Mouse (Mus musculus) intestine, embryonic 16.5 days (tissue): ENCODE measurements around the gene Olfr1170. TPM values are rescaled to one million over a fixed set of nuclear protein-coding genes. Genes with fewer than 3 reads are reported as not detected.

Source experiments
- ATAC-seq: fragments of 200-750 bp; cut with Nextera tagmentation; 2 replicates; pipeline ENCODE4 v1.8.0; 2017; ENCODE audit warnings: moderate TSS enrichment, moderate library complexity
- H3K27ac ChIP-seq: fragments of 300-500 bp; sonication (generic); 2 replicates; pipeline ENCODE4 v1.5.1; 2014; ENCODE audit warnings: mild to moderate bottlenecking, low read length
- H3K27me3 ChIP-seq: fragments of 300-500 bp; sonication (generic); replicated peaks from 2 replicates; pipeline ENCODE4 v1.6.1; 2014; ENCODE audit warnings: low read length, control low read depth, mixed read lengths; ENCODE audit not compliant: control insufficient read depth, insufficient read depth
- H3K36me3 ChIP-seq: fragments of 300-500 bp; sonication (generic); 2 replicates; pipeline ENCODE4 v1.6.1; 2014; ENCODE audit warnings: low read length, control low read depth; ENCODE audit not compliant: control insufficient read depth, insufficient read depth
- H3K4me1 ChIP-seq: fragments of 300-500 bp; sonication (generic); 2 replicates; pipeline ENCODE4 v1.6.1; 2014; ENCODE audit warnings: low read length, control low read depth, mixed read lengths; ENCODE audit not compliant: control insufficient read depth, insufficient read depth
- H3K4me2 ChIP-seq: fragments of 300-500 bp; sonication (generic); 2 replicates; pipeline ENCODE4 v1.6.1; 2014; ENCODE audit warnings: low read depth, low read length, control low read depth
- H3K4me3 ChIP-seq: fragments of 300-500 bp; sonication (generic); 2 replicates; pipeline ENCODE4 v1.5.1; 2014; ENCODE audit warnings: mild to moderate bottlenecking, low read length
- H3K9ac ChIP-seq: fragments of 300-500 bp; sonication (generic); 2 replicates; pipeline ENCODE4 v1.6.1; 2014; ENCODE audit warnings: low read depth, low read length
- H3K9me3 ChIP-seq: fragments of 300-500 bp; sonication (generic); 2 replicates; pipeline ENCODE4 v1.6.1; 2016; ENCODE audit warnings: low read length, control low read depth; ENCODE audit not compliant: control insufficient read depth
- whole genome bisulfite sequencing: fragments of 180-500 bp; shearing (Covaris S2); extraction: QIAGEN DNeasy Blood & Tissue Kit; methylation state at CpG from one replicate; pipeline ENCODE4 v1.1.7; 2014; 5-methylcytosine and 5-hydroxymethylcytosine counted together
- polyA plus RNA-seq: library from polyadenylated mRNA; unstranded; fragments of >200 nt; fragmentation: Nextera tagmentation; extraction: Ambion mirVana; gene quantifications from 2 replicates; pipeline ENCODE4 v1.2.1, GENCODE M21; 2015

Olfr1170 gene
- polyA plus RNA-seq: not detected in 2 replicates

GRCm38 (mm10) chr2:88228234-88228633 lies at the start of gene Olfr1170:
TSS of gene Olfr1170 (minus strand) at chr2:88228334.
- H3K4me3 ChIP-seq: no peak within 1 kb of the TSS
- H3K4me1 ChIP-seq: no peaks in the 10 kb centered on the region
- no peak within 1 kb of the TSS for H3K27ac ChIP-seq
- no peaks in the 10 kb centered on the region for H3K36me3 ChIP-seq
- H3K9me3 ChIP-seq: no peaks in the 10 kb centered on the region
- H3K4me2 ChIP-seq: no peak within 1 kb of the TSS
- no peak for ATAC-seq
- WGBS: 83% methylated on average over 1 of the region's 1 CpGs
- no peak within 1 kb of the TSS for H3K9ac ChIP-seq
- H3K27me3 ChIP-seq: no peaks in the 10 kb centered on the region

GRCm38 (mm10) chr2:88220784-88221183 lies 7.3 kb downstream of the Olfr1170 start:
- H3K9me3 ChIP-seq: no peaks in the 10 kb centered on the region
- WGBS: 96% methylated on average over 1 of the region's 1 CpGs
- H3K27me3 ChIP-seq: no peaks in the 10 kb centered on the region
- H3K9ac ChIP-seq: no peak overlapping the region
- no peak overlapping the region for H3K4me2 ChIP-seq
- H3K4me3 ChIP-seq: no peak overlapping the region
- no peak for ATAC-seq
- no peak overlapping the region for H3K27ac ChIP-seq
- no peaks in the 10 kb centered on the region for H3K36me3 ChIP-seq
- no peaks in the 10 kb centered on the region for H3K4me1 ChIP-seq

GRCm38 (mm10) chr2:88181580-88181979 lies 46.6 kb downstream of the Olfr1170 start, which contains the start of gene Olfr1168:
TSS of gene Olfr1168 (plus strand) at chr2:88181880.
- ATAC-seq: no peak
- Histone ChIP-seq H3K9ac (no peak within 1 kb of the TSS), H3K9me3 (no peaks in the 10 kb centered on the region), H3K27ac (no peak within 1 kb of the TSS), H3K36me3 (no peaks in the 10 kb centered on the region), H3K4me2 (no peak within 1 kb of the TSS), H3K4me3 (no peak within 1 kb of the TSS), H3K27me3 (no peaks in the 10 kb centered on the region), H3K4me1 (no peaks in the 10 kb centered on the region)
- 84% methylated on average over 2 of the region's 2 CpGs for WGBS

Other genes with a start within 250 kb of the Olfr1170 start
- gene Olfr1158, start 238.2 kb downstream of the Olfr1170 start, polyA plus RNA-seq: not detected in 2 replicates
- not detected in 2 replicates for gene Olfr1160, start 220.1 kb downstream of the Olfr1170 start, polyA plus RNA-seq
- gene Olfr1161, start 205.6 kb downstream of the Olfr1170 start, polyA plus RNA-seq: not detected in 2 replicates
- 0.07 TPM in 1 of 2 replicates, not detected in the other for gene Olfr73, start 190.6 kb downstream of the Olfr1170 start, polyA plus RNA-seq
- gene Olfr1162, start 177.2 kb downstream of the Olfr1170 start, polyA plus RNA-seq: not detected in 2 replicates
- not detected in 2 replicates for gene Olfr1163, start 156.5 kb downstream of the Olfr1170 start, polyA plus RNA-seq
- gene Olfr1164, start 134.4 kb downstream of the Olfr1170 start, polyA plus RNA-seq: not detected in 2 replicates
- not detected in 2 replicates for gene Olfr1166, start 100.1 kb downstream of the Olfr1170 start, polyA plus RNA-seq
- not detected in 2 replicates for gene Olfr1167, start 73.1 kb downstream of the Olfr1170 start, polyA plus RNA-seq
- gene Olfr1168, start 46.5 kb downstream of the Olfr1170 start, polyA plus RNA-seq: not detected in 2 replicates
- not detected in 2 replicates for gene Olfr1173, start 51.5 kb upstream of the Olfr1170 start, polyA plus RNA-seq
- 0.11 TPM in 1 of 2 replicates, not detected in the other for gene Olfr1174-ps, start 86.8 kb upstream of the Olfr1170 start, polyA plus RNA-seq
- gene Olfr1175-ps, start 98.9 kb upstream of the Olfr1170 start, polyA plus RNA-seq: not detected in 2 replicates
- gene Olfr1176, start 108.4 kb upstream of the Olfr1170 start, polyA plus RNA-seq: not detected in 2 replicates
- not detected in 2 replicates for gene Olfr1177-ps, start 118.2 kb upstream of the Olfr1170 start, polyA plus RNA-seq
- not detected in 2 replicates for gene Olfr1178, start 158.7 kb upstream of the Olfr1170 start, polyA plus RNA-seq
- gene Olfr1179, start 178.1 kb upstream of the Olfr1170 start, polyA plus RNA-seq: not detected in 2 replicates
- gene Olfr1180, start 190.8 kb upstream of the Olfr1170 start, polyA plus RNA-seq: not detected in 2 replicates
- gene Olfr1181, start 197.8 kb upstream of the Olfr1170 start, polyA plus RNA-seq: not detected in 2 replicates
- gene Gm13757, start 220.8 kb upstream of the Olfr1170 start, polyA plus RNA-seq: not detected in 2 replicates
- not detected in 2 replicates for gene Olfr1183, start 226.5 kb upstream of the Olfr1170 start, polyA plus RNA-seq